Mouse (Mus musculus) cerebral cortex, adult 2 months (tissue): ENCODE results near the gene Pygo2.

Source experiments
- WGBS: fragments of 180-500 bp; shearing (Covaris S2); methylation state at CpG from one replicate; pipeline ENCODE4 v1.1.7; 2018; 5-methylcytosine and 5-hydroxymethylcytosine counted together

Pygo2 gene

DNA sequence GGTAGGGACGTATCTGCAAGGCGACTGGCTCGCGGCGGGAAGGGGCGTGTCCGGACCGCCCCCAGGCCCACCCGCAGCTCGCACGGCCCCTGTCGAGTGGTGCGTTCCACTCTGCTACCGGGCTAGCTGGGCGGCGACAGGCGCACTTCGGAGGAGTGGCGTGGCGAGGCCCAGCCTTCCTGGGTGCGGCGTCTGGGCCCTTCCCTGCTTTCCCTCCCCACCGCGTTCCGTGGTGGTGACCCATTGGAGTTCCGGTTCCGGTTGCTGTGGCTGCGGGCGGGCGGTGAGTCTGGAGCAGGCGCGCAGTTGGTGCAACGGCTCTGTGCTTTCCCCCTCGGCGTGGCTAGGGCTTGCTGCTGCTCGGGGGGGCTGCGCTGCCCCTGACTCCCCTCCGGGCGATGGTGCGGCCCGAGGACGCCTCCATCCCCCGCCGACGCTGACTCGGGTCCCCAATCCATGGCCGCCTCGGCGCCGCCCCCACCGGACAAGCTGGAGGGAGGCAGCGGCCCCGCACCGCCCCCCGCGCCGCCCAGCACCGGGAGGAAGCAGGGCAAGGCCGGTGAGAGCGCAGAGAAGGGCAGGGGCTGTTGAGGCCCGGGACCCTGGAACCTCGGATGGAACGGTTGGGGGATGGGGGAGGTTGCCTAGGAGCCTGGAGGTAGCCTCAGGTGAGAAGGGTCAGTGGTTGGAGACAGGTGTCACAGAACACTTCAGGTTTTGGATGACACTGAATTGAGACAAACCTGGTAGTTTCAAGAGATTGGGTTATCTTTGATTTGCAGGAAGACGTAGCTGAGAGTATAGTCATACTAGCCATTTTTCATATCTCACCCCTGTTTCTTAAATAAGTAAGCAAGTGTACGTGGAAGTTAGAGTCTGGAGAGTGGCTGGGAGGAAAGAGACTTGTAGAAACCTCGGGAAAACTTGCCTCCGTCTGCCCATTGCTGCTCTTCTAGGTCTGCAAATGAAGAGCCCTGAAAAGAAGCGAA lies at the start of gene Pygo2:
Pygo2 (plus strand) TSS at position 44 of the 989 bp plus-strand sequence.
- WGBS: 2% methylated on average over 68 of the region's 68 CpGs

DNA sequence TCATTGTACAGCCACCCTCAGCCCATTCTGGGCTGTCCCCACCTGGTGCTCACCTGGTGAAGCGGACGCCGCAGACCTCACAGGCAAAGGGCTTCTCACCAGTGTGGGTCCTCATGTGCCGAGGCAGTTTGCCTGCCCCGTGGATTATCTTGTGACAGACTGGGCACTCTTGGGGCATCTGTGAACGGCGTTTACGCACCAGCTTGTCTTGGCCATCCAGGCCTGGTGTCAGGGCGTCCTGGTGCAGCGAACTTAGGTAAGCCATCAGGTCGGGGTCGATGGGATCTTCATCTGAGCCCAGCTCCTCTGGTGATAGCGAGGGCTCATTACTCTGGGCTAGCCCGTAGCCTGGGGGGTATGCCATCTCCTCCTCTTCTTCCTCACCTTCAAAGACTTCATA lies 49.7 kb upstream of the Pygo2 start:
- 97% methylated on average over 14 of the region's 14 CpGs for WGBS

DNA sequence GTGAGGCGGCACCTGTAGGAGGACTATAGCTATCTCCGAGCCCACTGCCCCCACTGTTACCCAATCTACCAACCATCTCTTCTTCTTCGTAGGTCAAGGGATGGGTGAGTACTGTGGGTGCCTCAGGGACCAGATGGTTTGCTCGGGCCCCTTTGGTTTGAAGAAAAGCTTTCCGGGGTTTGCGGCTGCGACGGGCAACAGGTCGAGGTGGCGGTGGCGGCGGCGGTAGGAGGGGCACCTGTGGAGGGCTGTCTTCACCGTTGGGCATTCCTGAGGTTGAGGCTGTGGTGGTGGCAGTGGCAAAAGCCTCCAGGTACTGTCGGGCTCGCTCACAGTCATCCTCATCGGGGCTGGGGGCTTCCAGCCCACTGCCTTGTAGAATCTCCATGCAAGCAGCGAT lies 49.3 kb upstream of the Pygo2 start:
- 95% methylated on average over 18 of the region's 18 CpGs for WGBS

DNA sequence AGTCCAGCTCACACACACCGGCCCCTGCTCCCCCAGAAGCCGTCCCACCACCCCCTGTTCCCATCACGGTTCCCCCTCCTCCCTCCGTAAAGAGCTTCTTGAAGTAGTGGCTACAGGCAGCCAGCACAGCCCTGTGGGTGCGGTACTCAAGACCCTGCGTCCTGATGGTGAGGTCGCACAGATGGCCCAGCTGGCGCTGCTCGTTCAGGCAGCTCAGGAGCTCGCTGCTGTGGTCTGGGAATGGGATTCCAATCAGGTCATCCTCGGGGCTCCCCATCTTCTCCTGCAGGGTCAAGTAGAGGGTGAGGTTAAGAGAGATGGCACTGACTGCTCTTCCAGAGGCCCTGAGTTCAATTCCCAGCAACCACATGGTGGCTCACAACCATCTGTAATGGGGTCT lies 48.8 kb upstream of the Pygo2 start:
- WGBS: 91% methylated on average over 11 of the region's 11 CpGs

DNA sequence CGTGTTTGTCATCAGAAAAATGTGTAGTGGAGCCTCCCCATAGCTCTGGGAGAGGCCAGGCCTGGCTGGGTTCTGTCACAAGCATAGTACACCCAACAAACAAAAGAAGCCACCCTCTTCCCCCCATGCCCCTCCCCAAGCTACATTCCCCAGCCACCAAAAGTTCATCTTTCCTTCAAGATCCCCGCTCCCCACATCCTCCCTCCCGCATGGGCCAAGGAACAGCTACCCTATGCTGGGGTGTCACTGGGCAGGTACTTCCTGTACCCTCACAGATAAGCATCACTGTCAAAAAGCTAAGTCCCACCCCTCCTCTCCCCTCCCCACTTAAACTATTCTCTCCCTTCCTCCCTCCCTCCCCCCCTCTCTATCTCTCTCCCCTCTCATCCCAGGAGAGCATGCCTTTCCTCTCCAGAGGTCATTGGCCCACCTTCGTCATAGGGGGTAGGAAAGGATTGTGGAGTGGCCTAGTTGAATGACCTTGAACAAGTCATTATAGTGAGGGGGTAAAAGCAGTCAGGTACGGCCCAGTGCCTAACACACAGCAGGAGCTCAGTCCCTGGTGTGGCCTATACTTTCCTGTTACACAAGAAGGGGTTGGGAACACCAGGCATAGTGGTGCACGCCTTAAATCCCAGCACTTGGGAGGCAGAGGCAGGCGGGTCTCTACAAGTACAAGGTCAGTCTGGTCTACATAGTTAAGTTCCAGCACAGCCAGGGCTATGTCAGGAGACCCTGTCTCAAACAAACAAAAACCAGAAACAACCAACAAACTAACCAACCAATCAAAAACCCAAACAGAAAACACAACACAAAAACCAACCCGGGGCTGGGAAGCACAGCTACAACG lies 47.8 kb upstream of the Pygo2 start:
- WGBS: 91% methylated on average over 9 of the region's 9 CpGs

DNA sequence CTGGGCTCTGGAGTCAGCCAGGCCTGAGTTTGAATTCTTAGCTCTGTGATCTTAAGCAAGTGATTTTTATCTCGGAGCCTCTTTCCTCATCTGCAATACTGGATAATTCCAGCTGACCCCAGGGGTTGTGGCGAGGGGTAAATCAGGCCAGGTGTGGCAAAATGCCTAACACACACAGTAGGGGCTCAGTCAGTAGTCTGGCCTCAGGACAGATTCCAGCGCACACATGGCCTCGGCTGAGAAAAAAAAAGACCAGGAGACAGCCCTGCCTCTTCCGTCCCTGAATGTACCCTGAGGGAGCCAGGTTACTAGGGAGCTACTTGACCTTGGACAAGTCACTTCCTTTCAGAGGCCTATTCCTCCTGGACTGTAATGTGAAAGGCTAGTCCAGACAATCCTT lies 47.1 kb upstream of the Pygo2 start:
- 84% methylated on average over 5 of the region's 5 CpGs for WGBS

DNA sequence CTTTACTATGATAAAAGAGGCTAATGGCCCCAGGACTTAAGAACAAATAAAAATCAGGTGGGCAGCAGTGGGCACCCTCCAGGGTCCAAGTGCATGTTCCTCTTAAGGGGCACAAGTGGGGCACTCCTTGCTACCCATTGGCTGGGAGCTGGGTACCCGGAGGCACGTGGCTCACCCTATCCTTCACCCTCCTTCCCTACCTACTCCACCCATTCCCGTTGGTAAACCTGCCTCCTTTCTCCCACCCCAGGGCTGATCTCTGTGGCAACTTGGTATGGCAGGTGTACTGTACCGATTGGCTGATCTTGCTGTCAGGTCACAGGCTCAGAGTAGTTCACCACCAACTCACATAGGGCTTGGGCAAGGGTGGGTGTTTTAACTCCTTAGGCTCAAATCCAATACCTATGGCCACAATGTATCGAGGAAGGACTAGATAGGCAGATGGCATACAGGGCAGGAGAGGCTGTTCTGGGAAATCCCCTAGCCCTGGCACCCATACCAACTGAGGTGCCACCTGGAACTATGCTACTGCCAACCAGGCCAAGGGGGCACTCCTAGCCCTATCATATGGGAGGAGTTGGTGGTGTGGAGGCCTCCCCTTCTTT lies 46.3 kb upstream of the Pygo2 start:
- 91% methylated on average over 5 of the region's 5 CpGs for WGBS

DNA sequence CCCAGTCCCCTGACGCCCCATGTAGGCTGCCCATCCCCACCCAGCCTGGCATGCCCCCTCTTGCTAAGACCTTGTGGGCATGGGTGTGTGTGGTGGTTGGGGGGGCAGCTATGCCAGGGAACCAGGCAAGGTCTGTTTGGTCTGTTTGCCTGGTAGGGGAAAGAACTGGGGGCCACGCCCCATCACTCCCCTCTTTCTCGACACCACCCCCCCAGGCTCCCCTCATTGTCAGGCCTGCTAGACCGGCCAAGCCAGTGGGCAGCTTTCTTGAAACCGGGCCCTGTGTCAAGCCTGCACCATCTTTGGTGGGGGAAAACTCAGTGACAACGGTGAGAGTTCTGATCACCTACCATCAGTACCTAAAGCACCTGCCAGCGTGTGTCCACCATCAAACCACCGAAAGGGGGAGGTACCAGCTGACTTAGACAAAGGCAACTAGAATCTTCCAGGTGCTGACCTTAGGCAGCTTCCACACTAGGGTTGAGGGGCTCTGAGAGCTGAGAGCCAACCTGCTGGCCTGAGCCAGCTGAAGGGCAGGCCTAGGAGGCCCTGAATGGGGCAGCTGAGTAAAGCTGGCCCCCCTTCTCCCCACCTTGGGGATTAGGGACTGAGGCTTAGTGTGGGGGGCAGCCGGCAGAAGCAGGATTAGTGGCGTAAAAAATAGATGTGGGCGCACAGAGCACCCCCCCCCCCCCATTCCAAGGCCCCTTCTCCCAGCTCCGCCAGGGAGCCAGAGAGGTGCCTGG lies 45.5 kb upstream of the Pygo2 start:
- 83% methylated on average over 12 of the region's 12 CpGs for WGBS

DNA sequence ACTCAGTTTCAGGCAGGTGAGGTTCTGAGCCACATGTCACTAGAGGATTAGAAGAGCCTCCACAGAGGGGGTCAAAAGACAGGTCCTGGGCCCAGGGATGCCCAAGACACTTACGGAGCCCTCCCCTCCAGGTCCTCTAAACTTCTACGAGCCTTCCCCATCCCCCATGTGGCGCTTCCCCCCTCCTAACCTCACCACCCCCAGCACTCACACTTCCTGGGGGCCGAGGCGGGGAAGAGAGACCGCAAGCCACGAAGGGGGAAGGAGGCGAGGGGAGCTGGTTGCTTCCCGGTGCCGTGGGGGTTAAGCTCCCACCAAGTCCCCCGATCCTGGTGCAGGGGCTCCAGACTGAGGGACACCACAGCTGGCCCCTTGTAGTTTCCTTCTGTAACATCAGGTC lies 44.6 kb upstream of the Pygo2 start:
- WGBS: 72% methylated on average over 11 of the region's 11 CpGs

DNA sequence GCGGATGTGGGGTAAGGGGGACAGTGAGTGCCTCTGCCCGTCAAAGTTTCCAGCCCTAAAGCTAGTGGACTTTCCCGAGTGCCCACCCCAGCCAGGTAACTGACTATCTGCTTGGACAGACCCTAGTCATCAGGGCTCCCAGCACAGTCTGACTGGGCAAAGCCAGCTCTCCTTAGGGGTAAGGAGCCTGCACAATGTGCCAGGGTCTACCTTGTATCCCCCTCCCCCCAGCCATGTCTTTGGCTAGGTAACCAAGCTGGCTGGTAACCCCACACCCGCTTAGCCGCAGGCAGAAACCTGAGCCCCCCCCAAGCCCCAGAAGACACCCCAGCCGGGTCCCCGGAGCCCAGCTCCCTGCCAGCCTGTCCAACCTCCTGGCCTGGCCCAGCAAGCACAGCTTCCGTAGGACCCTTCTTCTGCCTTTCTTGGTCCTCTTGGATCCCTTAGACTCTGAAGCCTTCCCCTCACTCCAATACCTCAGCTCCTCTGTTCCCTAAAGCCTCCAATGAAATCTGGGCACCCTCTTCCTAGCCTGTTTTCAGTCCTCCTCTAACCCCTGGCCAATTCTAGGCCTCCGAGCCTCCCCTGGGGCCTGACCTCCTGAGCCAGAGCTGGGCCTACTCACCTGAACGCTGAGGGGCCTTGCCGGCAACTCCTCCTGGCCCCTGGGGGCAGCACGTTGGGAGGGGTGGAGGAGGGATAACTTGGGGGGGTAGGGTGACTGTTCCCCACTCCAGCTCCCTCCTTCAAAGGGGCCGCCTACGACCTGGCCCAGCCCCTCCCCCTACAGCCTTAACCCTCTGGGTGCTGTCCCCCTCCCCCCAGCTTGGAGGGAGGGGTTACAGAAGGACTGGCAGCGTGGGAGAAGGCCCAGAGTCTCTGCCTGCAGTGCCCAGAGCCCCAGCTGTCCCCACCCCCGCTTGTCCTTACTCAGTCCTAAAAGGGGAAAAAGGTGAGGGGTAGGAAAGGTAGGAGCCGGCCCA lies 43.3 kb upstream of the Pygo2 start:
- WGBS: 71% methylated on average over 17 of the region's 17 CpGs

DNA sequence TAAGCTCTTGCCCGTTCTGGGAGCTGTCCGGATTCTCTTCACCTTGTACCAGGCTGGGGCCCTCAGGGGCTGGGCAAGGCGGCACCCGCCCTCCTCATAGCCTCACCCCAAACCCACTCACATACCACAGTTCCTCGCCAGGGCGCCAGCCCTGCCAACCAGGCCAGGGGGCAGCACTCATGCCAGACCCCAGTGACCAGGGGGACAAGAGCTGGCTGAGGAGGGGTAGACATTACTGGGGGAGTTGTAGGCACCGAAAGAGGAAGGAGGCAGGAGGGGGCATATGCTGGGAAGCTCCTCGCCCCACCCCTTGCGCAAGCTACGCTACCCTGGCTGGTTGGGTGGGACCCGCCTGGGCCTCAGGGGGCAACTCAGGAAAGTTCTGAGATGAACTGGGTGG lies 42.4 kb upstream of the Pygo2 start:
- WGBS: 84% methylated on average over 11 of the region's 11 CpGs

DNA sequence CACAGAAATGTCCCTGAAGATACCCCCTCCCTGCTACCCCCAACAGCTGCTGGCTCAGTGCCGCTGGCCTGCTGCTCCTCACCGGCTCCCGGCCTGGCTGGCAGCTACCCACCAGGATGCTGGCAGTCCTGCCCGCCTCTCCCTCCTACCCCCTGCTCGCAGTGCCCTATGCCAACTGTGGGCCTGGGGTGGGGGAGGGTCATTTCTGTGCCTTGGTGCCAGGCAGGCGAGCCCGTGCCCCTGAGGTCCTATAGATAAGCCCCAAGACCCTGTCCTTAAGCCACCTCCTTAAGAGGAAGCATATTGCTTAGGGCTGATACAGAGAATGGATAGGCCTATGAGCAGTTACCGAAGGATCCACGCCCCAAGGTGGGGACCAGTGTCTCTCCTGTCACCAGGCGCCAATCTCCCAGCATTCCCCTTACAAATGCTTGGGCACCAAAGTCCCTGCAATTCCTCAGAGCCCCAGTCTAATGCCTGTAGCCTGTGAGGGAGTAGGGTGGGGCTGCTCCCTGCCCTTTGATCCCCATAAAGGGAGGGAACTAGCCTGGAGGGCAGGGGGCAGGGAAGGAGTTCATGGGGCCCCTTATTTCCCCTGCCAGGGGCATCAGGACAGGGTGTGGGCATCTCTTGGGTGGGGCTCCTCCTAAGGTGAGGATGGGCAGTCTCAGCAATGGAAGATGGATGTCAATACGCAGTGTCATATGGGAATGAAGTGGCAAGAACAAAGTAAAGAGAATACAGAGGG lies 41.7 kb upstream of the Pygo2 start:
- 65% methylated on average over 11 of the region's 11 CpGs for WGBS

DNA sequence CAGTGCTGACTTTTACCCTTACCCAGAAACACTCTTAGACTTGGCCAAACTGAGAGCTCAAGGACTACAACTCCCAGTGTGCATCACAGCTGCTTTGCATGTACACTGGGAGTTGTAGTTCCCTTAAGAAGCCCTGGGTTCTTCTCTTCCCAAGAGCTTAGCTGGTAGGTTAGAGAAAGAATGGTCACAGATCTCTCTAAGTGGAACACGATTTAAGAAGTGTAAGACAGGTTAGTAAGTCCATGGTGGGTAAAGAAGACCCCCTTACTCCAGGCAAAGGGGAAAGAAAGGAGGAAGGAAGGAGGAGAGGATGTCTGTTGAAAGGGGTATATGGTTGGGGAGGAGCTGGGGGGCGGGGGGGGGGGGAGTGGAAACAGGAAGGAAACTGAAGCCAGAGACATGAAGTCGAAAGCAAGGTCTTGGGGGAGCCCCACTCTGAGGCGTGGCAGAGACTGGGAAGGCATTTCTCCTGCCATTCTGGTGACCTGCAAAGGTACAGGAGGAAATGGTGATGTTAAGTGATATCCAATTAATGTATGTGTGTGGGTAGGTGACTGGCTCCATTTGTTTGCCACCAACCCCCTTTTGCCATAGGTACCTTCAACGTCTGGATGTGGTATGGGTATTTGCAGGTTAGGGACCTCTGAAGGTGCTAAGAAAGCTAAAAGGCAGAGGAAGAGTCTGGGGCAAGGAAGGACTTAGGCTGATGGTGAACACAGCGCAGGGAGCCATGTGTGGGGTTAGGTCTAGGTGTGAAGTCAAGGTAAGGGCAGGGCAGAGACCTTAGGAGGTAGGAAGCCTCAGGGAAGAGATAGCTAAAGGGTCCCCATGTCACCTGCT lies 40.9 kb upstream of the Pygo2 start:
- 62% methylated on average over 6 of the region's 6 CpGs for WGBS

DNA sequence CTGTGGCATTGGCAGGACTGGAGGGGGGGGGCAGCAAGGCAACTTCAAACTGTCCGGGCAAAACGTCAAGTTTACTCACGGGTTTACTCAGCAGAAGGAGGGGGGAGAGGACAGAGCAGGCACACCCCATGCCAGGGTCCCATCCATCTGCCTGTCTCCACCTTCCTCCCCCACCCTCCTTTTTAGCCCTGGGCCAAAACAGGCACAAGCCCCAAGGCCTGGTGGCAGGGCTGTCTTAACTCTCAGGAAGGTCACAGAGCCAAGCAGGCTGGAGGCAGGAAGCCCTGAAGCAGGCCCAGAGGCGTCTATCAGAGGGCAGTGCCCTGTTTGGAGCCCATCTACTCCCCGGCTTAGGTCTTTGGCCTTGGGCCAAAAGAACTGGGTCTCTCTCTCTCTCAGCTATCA lies 39.9 kb upstream of the Pygo2 start:
- 32% methylated on average over 5 of the region's 5 CpGs for WGBS

DNA sequence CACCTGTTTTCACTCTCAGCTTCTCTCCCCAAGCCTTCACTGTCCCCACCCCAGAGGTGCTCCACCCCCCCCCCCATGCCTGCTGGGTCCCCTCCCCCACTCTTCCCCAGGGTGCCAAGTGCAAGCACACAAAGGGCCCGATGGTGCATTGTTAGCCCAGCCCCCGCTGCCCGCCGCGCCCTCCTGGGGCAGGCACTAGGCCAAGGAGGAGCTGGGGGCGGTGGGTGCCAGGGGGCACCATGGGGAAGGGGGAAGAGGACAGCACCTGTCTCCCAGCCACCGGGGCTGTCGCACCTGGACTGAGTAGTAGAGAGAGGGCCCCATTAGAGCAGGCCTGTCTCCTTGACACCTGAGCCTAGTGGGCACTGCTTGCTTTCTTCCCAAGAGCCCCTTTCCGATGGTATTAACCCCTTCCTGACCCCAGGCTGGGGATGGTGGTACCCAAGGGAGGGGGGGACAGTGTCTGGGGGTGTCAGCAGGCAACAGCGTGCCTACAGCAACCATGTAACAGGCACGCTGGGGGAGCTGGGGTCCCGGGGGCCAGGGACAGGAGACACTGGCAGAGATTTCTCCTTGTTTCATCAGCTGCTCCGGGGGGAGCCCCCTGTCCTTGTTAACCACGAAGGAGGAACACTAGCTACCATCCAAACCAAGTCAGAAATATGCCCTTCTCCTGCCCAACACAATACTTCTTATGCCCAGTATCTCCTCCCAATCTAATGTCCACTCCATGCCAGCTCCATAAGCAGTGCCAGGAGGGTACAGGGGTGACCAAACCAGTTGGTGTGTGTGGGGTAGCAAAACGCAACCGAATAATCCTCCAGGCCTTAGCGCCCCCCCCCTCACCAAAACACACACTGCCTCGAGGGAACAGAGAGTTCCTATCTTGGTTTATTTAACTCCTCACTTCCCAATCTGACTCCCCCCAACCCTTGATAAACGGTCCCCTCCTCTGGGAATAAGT lies 39.0 kb upstream of the Pygo2 start:
- WGBS: 19% methylated on average over 18 of the region's 19 CpGs

DNA sequence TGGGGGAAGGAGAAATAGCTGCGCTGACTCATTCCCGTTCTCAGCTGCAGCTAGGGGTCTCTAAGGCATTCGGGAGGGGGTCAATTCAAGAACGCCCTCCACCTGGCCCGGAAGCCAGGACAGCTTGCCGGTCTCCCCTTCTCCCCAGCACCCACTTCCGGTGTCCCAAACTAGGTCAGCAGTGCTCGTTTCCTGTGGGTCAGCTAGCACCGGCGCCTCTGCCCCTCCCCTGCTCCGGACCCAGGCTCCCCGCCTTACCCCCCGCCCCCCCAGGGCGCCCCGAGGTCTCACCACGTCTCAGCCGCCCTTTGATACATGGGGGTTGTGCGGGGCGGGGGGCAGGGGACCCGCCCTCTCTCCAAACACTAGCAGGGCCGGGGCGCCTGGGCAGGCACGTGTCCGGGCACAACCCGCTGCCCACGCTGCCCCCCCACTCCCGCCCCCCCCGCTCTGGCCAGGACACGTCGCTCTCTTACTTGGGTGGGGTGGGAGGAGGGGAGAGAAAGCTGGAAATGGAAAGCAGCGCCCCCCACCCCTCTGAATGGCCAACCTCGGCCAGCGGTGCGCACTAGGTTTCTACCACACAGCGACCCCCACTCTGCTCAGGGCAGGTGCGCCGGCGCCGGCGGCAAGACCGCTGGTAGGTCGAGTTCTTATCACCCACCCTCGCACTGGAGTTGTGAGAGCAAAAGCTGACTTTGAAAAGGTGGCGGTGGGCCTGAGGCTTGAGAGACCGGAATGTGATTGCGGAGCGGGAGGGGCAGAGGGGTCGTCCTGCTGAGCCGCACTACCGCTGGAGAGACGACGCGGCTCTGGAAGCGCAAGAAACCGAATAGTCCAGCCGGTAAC lies 38.1 kb upstream of the Pygo2 start:
- 1% methylated on average over 51 of the region's 56 CpGs for WGBS
